In genomic region chr8:106147868-106148565, GRCm38 (mm10) we compare ENCODE assay signal across 17 mouse cellular contexts. TPM values are rescaled to one million over a fixed set of nuclear protein-coding genes. Genes with fewer than 3 reads are reported as not detected.
DNase-seq lines count a peak whose midpoint lies in the region; TF ChIP-seq lines count a peak whose summit lies in the region.
"Had no signal": no experiment of that assay in that cellular context is flagged by ENCODE, and none has a peak within 500 bp of the region (broad histone marks: within the 10 kb centered on the region; RNA-seq: fewer than 3 reads in every experiment).

No protein-coding gene starts in this region.

- intact Hi-C loops in left cerebral cortex, postnatal 36 days (cut with DNase I): no loop called here

- 71% methylated on average over 6 of the region's 6 CpGs for WGBS in lung, adult 2 months

- H3K4me1 ChIP-seq in lung, adult 2 months (ENCODE audit: control insufficient read depth, insufficient read depth, low read length): 0 out of 2 replicates have a peak, but pooled peaks cover 2% of the 10 kb centered on the region

- TF ChIP-seq POLR2A in lung, adult 2 months (IDR thresholded peaks at IDR 0.05; ENCODE audit: borderline replicate concordance, extremely low read depth, low read depth, low read length): no peak

- peak; percentile 59 to 65 for DNase-seq in gastrocnemius, adult 8-10 months (ENCODE audit: low spot score in 2 of 2)
- no peak for DNase-seq in gastrocnemius, postnatal 4 days (ENCODE audit: low spot score in 2 of 2)
- DNase-seq in lung, postnatal 10 days: peak; percentile 83
- no peak for DNase-seq in lung, adult 2 months
- DNase-seq in adrenal gland, adult 8-10 months: peak; percentile 86
- peak; percentile 74 for DNase-seq in lung, postnatal 36 days
- DNase-seq in left cerebral cortex, postnatal 36 days (ENCODE audit: low spot score in 2 of 2): no peak
- DNase-seq in right cerebral cortex, adult 2 months (ENCODE audit: low spot score in 2 of 2): no peak
- DNase-seq: cerebellum, postnatal 10 days; kidney, adult 18-20 months; layer of hippocampus, adult 9-11 months; midbrain, embryonic 14.5 days had no signal

- no peak overlapping the region for H3K4me3 ChIP-seq in lung, adult 2 months (replicated peaks; ENCODE audit: extremely low read depth, low read depth, low read length)
- H3K4me3 ChIP-seq: embryonic facial prominence, embryonic 10.5 days; hindbrain, embryonic 15.5 days; limb, embryonic 10.5 days; lung, embryonic 15.5 days; neural tube, embryonic 12.5 days had no signal

- TF ChIP-seq CTCF in lung, adult 2 months (IDR thresholded peaks at IDR 0.05; ENCODE audit: insufficient read depth, low read length): no peak

RNA-seq across cellular contexts. Expression of gene Pla2g15, which starts 2.2 kb away (rescaled TPM):
- total RNA-seq in gastrocnemius, adult 8-10 months (2022): 1 to 10 TPM; 3.3 to 5.6 (median 4.0) TPM
- 1 to 10 TPM; 8.6 to 8.9 TPM for total RNA-seq in gastrocnemius, postnatal 4 days (2021)
- polyA plus RNA-seq in lung, adult 2 months (2012; rRNA removed): 24.8 and 28.3 TPM in 2 replicates
- 10 to 100 TPM; 31.7 to 39.8 (median 35.4) TPM for total RNA-seq in adrenal gland, adult 8-10 months (2022)
- 10 to 100 TPM; 25.9 to 26.3 TPM for total RNA-seq in left cerebral cortex, postnatal 36 days (2021)

RNA-seq across cellular contexts. Expression of gene Esrp2, which starts 11.2 kb away (rescaled TPM):
- total RNA-seq in gastrocnemius, adult 8-10 months (2022): not detected
- total RNA-seq in gastrocnemius, postnatal 4 days (2021): under 1 TPM in 1 of 2 experiments, not detected in 1; 0.18 TPM
- 40.1 and 47.0 TPM in 2 replicates for polyA plus RNA-seq in lung, adult 2 months (2012; rRNA removed)
- total RNA-seq in adrenal gland, adult 8-10 months (2022): 1 to 10 TPM; 2.7 to 5.6 (median 4.7) TPM
- total RNA-seq in left cerebral cortex, postnatal 36 days (2021): under 1 TPM; 0.30 to 0.36 TPM

RNA-seq across cellular contexts. Expression of gene Slc7a6, which starts 20.6 kb away (rescaled TPM):
- total RNA-seq in gastrocnemius, adult 8-10 months (2022): 10 to 100 TPM in 2 of 4 experiments, 1 to 10 TPM in 2; 7.2 to 11.4 (median 9.3) TPM
- 10 to 100 TPM; 10.5 to 11.5 TPM for total RNA-seq in gastrocnemius, postnatal 4 days (2021)
- polyA plus RNA-seq in lung, adult 2 months (2012; rRNA removed): 16.5 and 17.3 TPM in 2 replicates
- total RNA-seq in adrenal gland, adult 8-10 months (2022): 10 to 100 TPM; 16.9 to 22.5 (median 21.0) TPM
- 10 to 100 TPM; 24.0 to 28.7 TPM for total RNA-seq in left cerebral cortex, postnatal 36 days (2021)

Comparison
In these comparisons a context has a peak if more than half of its experiments do, and no peak if none do; other contexts are left out.
1. DNase-seq: peak in gastrocnemius, adult 8-10 months (2 of 2), lung, postnatal 10 days (single experiment), adrenal gland, adult 8-10 months (single experiment) and lung, postnatal 36 days (single experiment); none in gastrocnemius, postnatal 4 days (0 of 2), lung, adult 2 months (single experiment), left cerebral cortex, postnatal 36 days (0 of 2) and right cerebral cortex, adult 2 months (0 of 2).